Mouse (Mus musculus) left cerebral cortex, postnatal 14 days (tissue): ENCODE data around the gene Pim2. TPM values are rescaled to one million over a fixed set of nuclear protein-coding genes. Genes with fewer than 3 reads are reported as not detected.

ENCODE experiments used
- DNase-seq, 2 experiments: peaks; one replicate each; pipeline ENCODE4 v3.0.0; 2021 to 2022; ENCODE audit warnings: low spot score in 2 of 2, mixed read lengths in 1 of 2
- intact Hi-C: fragments of 180-260 bp; cut with DNase I; formaldehyde crosslinking; loops from one replicate; pipeline ENCODE4 v1.15.1; 2025
- long read RNA-seq, 2 experiments: library from polyadenylated mRNA; stranded (forward); transcript quantifications; one replicate each; pipeline ENCODE4 v2.0.0; 2021
- total RNA-seq, 2 experiments: library from RNA; stranded (reverse); gene quantifications; 2 replicates each; pipeline ENCODE4 v1.2.3; 2021

Pim2 gene
- 10 to 100 TPM; 53.9 to 56.1 TPM for total RNA-seq
- long read RNA-seq, experiment 1, transcript Pim2-201 (6 exons, 2,045 nt): major isoform, 46 of 56 reads
- long read RNA-seq, experiment 1, partial matches to known transcripts: 6 of 56 reads
- long read RNA-seq, experiment 1, other reads (novel, unspliced or antisense): 4 of 56 reads
- long read RNA-seq, experiment 2, transcript Pim2-201 (6 exons, 2,045 nt): major isoform, 45 of 51 reads
- long read RNA-seq, experiment 2, partial matches to known transcripts: 1 of 51 reads
- long read RNA-seq, experiment 2, other reads (novel, unspliced or antisense): 5 of 51 reads

DNA sequence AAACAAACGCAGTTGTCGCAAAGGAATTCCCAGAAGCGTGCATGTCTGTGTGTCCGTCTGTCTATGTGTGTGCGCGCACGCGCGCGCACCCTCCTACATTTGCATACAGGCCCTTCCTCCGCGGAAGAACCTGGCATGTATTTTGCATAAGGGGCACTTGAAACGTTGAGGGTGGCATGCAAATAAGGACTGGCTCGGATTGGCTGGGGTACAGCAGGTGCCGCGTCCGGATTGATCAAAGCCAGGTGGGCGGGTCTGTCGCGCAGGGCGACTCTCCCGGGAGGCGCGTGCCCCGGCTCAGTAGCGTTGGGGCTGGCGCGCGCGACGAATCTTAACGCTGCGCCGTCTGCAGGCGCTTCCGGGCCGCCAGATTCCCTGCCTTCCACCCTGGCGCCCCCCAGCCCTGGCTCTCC, at the start of gene Pim2:
Gene Pim2, plus strand, starts transcription at position 256 of the 413 bp plus-strand sequence.
- DNase-seq: peak; percentile 81 to 93
- intact Hi-C loops: loop anchor here (2.0 to 10.0 kb wide), 3 partner anchors 21 to 57 kb away; partner anchors contain the start of genes Otud5, Pqbp1 and Timm17b

DNA sequence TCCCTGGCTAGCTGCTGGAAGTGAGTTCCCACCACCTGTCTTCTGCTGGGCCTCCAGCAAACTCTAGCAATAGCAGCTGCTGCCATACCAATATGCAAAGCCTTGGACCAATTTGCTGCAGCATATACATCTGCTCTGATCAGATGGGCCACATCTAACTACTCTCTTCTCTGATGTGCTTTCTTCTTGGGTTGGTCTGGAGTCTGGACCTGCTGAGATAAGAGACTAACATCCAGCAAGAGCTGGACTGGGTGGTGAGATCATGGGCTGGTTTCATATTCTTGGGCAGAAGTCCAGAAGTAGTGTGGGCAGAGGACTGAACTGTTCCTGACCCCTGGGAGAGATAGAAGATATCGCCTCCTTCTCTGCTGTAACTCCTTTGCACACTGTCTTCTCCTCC, 40.9 kb upstream of the Pim2 start:
- intact Hi-C loops: no loop called here

DNA sequence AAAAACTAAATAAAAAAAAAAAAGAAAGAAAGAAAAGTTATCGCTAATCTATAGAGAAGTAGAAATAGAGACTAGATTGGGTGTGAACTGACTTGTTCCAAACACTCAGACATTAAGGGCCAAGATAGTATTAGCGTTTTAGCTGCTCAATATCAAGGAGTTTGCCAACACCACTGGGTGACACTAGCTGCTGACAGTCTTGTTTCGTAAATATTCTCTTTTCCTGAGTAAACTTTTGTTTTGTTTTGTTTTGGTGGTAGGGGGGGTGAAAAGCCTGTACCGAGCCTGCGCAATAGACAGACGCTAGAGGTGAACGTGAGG, 37.3 kb upstream of the Pim2 start:
- intact Hi-C loops: loop anchor here (5.0 kb wide), 1 partner anchor 36 kb away; the partner anchor contains the start of gene Pim2
- DNase-seq: no peak

More for the DNA sequence above, 40.9 kb upstream of the Pim2 start:
- no peak for DNase-seq

DNA sequence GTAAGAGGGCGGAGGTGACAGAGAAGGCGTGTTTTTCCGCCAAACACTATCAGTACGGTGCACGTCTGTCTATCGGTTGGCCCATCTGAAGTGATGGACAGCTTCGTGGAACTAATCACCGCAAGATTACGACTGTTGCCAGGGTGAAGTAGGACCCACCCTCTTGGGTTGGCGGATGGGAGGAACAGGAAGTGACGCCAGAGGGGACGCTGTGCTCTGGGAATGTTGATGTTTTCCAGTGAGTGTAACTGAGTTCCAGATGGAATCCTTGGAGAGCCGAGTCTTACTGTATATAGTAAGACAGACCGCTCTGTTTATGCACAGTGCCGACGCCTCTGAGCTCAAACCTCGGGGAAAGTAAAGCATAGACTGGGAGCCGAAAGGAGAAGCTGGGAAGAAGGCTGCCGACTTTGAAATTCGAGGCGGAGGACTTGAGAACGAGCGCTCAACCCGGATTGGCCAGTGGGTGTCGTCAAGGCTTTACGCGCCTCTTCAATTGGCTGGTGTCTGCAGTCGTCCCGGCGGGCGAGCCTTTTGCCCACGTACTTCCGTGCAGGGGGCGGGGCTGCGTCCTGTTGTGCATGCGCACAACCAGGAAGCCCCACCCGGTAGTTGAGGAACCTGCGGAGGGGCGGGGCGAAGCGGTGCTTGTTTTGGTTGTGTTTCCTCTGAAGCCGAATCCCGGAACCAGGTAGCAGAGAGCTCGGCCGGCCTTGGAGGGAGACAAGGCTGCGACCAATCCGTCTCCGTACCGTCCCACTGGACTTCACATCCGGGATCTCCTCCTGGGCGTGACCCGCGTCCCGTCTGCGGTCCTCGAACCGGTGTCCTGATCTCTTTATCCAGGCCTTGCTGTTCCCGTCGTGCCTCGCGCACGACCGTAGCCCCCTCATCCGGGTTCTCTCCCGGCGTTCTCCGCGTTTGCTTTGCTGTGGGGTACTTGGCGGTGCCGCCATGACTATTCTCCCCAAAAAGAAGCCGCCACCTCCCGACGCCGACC, 36.6 kb upstream of the Pim2 start, which contains the start of gene Otud5:
Gene Otud5, plus strand, starts transcription at position 202 of the 1,000 bp plus-strand sequence.
- intact Hi-C loops: loop anchor here (5.0 kb wide), 1 partner anchor 36 kb away; the partner anchor contains the start of gene Pim2
- DNase-seq: peak; percentile 92 to 96

DNA sequence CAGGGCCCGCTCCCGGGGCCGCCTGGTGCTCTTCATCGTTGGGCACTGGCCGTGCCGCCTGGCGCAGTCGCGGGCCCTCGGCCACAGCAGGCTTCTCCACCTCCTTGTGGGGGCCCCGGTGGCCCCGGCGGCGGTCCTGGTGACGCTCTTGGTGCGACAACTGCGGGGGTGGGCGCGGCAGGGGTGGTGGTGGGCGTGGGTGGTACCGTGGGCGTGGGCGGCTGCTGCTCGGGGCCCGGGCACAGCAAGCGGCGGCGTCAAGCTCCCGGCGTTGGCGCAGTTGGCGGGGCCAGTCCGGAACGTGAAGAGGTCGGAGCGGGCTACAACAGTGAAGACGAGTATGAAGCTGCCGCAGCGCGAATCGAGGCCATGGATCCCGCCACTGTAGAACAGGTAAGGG, 35.7 kb upstream of the Pim2 start:
- DNase-seq: no peak
- intact Hi-C loops: loop anchor here (5.0 kb wide), 1 partner anchor 35 kb away; the partner anchor contains the start of gene Pim2

DNA sequence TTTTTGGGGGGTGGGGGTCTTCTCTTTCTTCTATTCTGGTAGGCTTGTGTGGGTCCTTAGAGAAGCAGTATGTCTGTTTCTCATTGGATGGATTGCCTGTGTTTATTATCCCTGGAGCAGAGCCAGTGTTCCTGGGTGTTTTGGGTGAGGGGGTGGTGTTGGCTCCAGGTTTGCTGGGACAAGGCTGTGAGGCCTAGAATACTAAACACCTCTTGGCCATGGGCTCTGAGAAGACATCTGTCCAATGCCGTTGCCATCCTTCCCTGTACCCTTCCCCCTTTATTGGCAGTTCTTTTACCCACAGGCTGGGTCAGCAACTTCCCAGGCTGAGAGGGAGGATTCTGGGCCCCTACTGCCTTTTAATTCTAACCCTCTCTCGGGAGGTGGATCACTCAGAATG, 30.2 kb upstream of the Pim2 start:
- peak in 1 of 2 experiments; percentile 43 for DNase-seq

DNA sequence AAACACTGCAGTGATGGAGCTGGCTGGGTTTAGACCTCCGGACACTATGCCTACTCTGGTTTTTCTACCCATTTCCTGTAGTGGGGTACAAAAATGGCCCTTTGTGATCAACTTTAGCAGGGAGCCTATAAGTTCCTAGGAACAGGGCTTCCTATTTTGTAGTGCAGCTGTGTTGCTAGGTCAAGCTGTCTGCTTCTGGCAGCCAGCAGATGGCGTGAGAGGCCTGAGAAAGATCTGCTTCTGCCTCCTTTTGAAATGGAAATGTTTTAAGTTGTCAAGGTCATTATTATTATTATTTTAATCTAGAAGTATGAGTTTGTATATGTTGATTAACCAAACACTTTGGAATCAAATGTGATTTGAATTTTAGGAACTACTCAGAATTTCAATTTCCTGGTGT, 23.5 kb upstream of the Pim2 start:
- DNase-seq: peak; percentile 26 to 32
- intact Hi-C loops: no loop called here

More for the DNA sequence above, 30.2 kb upstream of the Pim2 start:
- intact Hi-C loops: no loop called here

DNA sequence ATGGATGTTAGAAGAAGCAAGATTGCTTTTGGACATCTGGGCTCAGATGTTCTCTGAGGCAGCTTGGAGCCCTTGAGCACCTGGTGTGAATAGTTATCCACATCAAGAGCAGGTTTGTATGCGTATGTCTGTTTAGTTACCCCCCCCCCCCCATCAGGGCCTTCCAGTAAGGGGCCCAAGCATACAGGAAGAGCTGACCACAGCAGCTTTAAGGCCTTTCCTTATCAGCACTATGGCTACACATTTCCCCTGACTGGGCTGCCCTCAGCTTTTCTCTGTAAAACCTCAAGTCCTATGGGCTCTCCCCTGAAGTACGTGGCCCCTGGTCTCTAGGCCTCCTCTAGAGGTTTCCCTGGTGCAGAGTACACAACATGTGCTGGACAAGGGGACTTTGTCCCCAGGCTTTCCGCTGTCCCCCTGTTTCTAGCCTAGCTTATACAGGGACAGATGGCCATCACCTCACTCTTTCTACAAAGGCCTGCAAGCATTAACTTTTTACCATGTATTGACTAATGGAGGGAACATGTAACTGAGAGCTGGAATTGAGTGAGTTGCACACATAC, 18.8 kb upstream of the Pim2 start:
- no peak for DNase-seq
- intact Hi-C loops: no loop called here

DNA sequence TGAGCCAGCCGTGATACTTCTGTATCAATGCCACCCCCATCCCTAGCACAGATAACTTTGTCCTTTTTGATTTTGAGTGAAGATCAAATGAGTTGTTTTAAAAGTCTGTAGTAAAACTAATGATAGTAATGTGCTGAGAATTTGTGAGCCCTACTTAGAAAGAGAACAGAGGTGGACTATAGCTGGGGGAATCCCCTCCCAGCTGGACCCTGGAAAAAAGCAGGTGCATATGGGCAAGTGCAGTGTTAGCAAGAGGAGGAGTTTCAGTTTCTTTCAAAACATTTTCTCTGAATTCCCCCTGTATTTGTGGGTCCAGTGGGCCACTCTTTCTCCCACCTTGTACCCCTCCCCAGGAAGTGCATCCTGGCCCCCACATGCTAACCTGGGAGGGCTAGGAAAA, 14.9 kb upstream of the Pim2 start:
- intact Hi-C loops: no loop called here
- DNase-seq: no peak

DNA sequence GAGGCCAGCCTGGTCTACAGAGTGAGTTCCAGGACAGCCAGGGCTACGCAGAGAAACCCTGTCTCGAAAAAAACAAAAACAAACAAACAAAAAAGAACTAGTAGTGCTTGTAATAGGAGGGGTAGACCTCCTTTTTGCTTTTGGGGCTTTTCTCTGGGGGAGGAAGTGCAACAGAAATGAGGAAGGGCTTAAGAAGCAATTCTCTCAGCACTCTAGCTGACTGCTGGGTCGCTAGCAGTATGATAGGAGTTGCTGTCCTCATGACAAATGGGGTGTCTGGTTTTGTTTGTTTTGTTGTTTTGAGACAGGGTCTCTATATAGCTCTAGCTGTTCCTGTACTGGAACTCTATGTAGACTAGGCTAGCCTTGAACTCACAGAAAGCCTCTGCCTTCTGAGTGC, 13.5 kb upstream of the Pim2 start:
- intact Hi-C loops: no loop called here
- DNase-seq: no peak

DNA sequence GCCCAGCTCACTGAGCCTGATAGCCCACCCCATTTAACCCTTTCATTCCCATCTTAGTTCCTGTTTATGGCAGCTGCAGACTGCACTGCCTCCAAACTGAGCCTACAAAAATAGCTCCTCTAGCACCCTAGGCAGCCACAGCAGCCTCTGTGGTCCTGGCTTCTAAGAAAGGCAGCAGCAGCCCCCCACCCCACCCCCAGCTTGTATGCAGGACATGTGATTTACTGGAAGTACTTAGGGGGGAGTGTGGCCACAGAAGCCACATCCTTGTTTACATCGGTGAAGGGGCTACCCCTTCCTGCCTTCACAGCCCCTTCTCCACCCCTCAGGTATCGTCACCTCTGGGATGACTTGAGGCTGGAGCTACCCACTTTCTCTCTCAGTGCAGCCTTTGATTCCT, 12.7 kb upstream of the Pim2 start:
- intact Hi-C loops: no loop called here
- DNase-seq: no peak

DNA sequence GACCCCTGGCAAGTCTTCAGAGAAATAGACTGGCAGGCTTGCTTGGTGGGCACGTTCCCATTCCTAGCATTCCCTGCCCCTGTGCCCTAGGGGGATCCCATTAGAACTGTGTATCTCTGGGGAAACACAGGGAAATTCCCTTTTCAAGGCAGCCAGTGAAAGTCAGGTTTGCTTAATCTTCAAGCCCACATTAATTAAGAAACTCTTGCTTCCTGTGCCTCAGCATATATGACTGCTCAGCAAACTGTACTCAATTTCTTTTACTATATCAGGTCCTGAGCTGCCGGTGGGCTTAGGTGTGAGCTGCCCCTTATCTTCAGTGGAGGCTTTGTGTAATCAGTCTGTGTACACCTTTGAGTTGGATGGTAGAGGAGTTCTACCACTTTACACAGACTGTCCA, 12.3 kb upstream of the Pim2 start:
- intact Hi-C loops: no loop called here
- DNase-seq: no peak

DNA sequence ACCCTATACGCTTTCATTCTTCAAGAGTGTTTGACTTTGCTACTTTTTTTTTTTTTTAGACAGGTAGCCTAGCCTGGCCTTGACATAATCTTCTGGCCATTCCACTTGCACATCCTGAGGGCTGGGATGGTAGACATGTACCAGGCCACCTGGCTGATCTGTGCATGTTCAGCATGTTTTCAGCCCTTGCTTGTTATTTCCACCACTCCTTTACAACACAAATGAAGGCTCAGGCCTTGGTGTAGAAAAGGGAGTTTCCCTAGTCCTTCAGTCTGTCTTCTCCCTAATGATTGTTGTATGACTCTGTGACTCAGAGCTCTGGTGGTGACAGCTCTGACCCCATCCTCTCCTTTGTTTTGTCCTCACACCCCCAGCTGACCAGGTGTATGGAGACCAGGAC, 10.9 kb upstream of the Pim2 start:
- no peak for DNase-seq
- intact Hi-C loops: no loop called here

DNA sequence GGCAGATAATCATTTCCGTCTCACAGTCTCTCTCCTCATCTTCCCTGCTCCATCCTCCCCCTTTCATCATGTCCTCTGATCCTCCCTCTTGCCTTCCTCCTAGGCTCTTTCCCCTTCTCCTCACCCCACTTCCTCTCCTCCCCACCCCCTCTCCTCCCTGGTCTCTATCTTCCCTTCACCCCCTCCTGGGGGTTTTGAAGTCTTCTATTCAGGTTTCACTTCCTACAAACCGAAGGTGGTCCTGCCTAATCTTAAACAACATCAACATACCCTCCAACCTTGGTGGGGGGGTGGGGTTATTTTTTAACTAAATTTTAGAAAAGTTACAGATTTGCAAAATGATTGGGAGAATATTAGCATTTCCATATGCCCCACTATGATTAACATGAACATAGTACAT, 9.6 kb upstream of the Pim2 start:
- intact Hi-C loops: no loop called here
- DNase-seq: no peak

DNA sequence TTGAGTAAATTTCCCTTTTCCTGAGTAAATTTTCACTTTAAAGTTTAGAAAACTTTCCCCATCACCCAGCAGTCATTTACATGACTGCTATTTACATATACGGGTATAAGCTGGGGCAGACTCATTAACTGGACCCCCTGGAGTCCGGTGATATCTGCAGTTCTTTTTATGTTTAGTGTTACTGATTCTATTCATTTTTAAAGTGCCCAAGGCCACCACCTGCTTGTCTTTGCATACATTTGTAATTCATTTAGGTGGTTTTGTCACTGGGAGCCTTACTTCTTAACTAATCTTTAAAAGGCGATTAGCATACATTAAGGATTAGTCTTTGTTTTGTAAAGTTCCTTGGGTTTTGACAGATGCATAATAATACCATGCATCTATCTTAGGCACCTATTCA, 8.2 kb upstream of the Pim2 start:
- intact Hi-C loops: loop anchor here (10.0 kb wide), 1 partner anchor 65 kb away; no protein-coding TSS in a partner anchor

DNA sequence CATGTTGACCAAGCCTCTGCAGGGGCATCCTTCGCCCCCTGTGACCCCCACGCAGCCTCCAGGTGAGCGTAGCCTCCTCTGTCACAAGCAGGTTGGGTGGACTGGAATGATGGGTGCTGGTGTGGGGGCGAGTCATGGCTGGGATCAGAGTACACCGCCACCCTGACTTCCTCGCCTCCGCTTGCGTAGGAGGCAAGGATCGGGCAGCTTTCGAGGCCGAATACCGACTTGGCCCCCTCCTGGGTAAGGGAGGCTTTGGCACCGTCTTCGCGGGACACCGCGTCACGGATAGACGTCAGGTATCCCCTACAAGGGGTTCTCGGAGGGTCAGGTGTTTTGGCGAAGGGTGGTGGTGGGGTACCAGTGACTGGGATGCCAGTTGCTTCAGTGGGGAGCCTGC, 433 bp downstream of the Pim2 start:
- intact Hi-C loops: loop anchor here (2.0 to 10.0 kb wide), 3 partner anchors 20 to 56 kb away; partner anchors contain the start of genes Otud5, Pqbp1 and Timm17b
- DNase-seq: no peak

More for the DNA sequence above, 8.2 kb upstream of the Pim2 start:
- DNase-seq: no peak

DNA sequence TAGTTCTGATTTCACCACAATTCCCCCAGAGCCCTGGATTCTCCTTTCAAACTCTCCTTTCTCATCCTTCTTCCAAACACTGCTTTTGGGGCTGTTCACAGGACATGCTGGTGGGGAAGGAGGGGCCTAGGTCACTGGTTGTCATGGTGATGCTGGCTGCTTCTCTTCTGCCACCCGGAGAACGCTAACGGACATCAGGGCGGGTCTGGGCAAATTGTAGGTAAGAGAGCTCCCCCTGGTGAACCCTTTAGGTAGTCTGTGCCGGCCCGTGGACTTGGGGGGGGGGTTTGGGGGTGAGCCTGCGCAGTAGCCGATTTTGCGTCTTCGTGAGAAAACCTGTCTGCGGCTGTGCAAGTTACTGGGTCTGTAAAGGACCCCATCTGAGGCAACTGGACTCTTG, 1.8 kb downstream of the Pim2 start:
- intact Hi-C loops: loop anchor here (2.0 to 10.0 kb wide), 3 partner anchors 19 to 55 kb away; partner anchors contain the start of genes Otud5, Pqbp1 and Timm17b
- DNase-seq: peak; percentile 69 to 80

DNA sequence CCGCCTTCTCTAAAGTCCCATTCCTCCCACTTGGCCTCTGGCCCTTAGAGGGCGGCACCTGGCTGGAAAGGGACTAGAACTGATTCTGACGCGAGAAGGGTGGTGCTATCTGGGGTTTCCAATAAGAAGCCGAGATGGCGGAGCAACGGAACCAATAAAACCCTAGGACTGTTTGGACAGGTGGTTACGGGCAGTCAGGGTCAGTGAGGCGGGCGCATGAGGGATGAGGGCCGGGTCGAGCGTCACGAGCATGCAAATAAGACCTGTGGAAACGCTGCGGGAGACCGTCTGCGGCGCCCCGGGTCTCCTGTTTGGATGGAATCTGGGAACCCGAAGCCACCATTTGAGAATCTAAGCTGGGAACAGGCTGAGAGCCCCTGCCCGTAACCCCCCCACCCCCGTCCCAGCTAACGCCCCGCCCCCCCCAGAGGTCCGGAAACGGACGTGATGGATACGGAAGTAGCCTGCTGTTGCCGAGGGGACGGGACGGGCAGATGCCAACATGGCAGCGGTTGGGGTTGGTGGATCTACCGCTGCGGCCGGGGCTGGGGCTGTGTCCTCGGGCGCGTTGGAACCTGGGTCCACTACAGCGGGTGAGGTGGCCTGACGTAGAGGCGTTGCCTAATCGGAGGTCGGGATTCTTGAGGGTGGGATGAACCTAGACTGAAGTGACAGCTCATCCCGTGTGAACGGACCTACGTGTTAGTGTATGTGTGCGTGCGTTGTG, 5.9 kb downstream of the Pim2 start, which contains the start of gene Slc35a2:
Gene Slc35a2, plus strand, starts transcription at position 188 of the 727 bp plus-strand sequence.
- DNase-seq: peak; percentile 71 to 83
- intact Hi-C loops: no loop called here

DNA sequence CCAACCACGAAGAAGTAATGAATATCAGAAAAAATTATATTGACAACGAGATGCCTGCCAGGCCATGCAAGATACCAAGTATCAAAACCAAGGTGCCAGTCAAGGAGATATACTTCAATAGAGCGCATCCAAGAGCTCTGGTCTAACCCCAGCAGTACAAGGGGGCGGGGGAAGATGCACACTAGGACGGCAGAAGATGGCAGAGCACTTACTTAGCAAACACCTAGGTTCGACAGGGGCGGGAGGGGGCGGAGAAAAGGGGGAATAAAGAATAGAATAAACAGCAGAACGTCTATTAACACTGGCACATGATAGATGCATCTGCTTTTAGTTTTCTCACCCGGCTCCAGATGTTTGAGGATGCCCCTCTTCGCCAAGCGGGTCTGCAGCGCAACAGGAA, 20.1 kb downstream of the Pim2 start:
- intact Hi-C loops: loop anchor here (2.0 kb wide), 1 partner anchor 19 kb away; the partner anchor contains the start of gene Pim2
- DNase-seq: no peak
